Mouse (Mus musculus): ENCODE measurements around the gene Fam107a.
"Not testable (repeated sequence)": the region's sequence is repeated elsewhere in the genome, so short reads cannot be mapped to it uniquely, and the experiment has no call there.

Fam107a gene

GRCm38 (mm10) chr14:8316366-8317193 is 1.2 kb downstream of the Fam107a start:
- no peak for DNase-seq (ENCODE audit: low read depth, low spot score)

DNA sequence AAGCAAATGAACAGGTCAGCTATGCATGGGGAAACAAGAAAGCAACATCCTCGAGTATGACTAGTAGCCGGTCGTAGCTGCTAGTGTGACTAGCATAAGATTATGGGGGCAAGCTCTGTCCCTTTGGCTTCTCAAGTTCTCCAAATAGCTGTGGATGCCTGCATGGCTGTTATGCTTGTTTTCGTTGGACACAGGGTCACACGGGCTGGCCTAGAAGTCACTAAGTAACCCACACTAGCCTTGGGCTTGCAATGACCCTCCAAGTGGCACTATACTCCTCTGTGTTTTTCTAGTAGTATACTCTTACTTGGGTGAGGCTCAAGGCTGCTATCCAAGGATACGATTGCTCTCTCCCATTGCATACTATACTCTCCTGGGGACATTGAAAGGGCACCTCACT is 2.7 kb downstream of the Fam107a start:
- DNase-seq (ENCODE audit: low read depth, low spot score) = no peak

DNA sequence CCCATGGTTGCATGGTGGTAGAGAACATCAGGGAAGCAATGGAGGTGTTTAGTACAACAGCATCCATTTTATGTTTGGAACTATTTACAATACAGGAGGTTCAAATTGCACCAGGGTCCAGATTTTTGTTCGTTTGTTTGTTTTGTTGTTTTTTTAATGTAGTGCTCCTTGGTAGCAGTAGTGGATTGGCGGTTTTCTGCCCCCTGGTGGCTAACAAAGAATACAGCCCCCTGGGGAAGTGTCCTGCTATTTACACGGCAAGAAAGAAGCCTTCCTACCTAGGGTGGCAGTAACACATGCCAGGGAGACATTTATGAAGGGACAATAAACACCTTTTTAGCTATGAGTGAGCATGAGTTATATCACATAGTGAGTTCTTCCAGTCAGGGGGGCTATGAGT is 3.3 kb downstream of the Fam107a start:
- DNase-seq (ENCODE audit: low read depth, low spot score) = no peak

- no peak for DNase-seq (ENCODE audit: low read depth, low spot score)
These were observed 3.9 kb downstream of the Fam107a start for GRCm38 (mm10) chr14:8313877-8314276.

DNA sequence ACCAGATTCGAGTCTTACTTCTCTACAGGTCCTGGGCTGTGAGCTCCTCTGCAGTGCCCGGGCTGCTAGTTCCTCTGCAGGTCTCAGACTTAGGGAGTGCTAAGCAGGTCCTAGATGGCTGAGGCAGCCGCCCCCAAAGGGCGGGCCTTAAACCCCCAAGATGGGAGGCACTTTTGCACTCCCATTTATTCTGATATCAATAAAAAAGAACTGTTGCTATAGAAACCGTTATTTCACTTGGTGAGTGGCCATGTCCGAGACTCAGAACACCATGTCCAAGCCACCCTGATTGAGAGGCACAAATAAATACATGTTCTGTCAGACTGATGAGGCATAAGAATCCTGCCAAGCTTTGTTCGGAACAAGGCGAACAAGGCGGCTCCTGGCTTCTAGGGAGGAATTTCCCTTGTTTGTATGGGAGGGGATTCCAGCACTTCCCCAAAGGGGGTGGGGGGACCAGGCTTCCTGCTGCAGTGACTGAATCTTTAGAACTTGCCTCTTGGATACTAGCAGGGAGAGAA is 8.1 kb downstream of the Fam107a start:
- no peak for DNase-seq (ENCODE audit: low read depth, low spot score)

- no peak for DNase-seq (ENCODE audit: low read depth, low spot score)
These were observed 9.2 kb downstream of the Fam107a start for GRCm38 (mm10) chr14:8308650-8309049.

DNA sequence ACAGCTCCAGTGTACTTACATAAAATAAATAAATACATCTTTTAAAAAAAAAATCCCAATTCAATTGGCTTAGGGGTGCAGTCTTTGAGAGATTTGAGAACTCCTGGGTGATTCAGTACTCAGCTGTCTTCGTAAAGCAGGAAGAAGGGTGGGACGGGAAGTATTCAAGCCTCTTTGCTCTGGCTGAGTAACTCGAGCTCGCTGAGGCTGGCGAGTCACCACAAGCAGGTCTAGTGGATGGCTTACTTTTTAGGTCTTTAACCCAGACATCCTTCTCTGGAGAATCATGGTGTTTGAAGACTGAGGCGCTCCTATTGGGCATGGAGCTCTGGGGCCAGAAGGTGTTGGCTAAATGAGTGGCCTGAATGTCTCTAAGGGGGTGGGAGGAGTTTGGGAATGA is 10.9 kb downstream of the Fam107a start:
- DNase-seq (ENCODE audit: low read depth, low spot score) = no peak

- no peak for DNase-seq (ENCODE audit: low read depth, low spot score)
These were observed 12.8 kb downstream of the Fam107a start for GRCm38 (mm10) chr14:8305014-8305413.

DNA sequence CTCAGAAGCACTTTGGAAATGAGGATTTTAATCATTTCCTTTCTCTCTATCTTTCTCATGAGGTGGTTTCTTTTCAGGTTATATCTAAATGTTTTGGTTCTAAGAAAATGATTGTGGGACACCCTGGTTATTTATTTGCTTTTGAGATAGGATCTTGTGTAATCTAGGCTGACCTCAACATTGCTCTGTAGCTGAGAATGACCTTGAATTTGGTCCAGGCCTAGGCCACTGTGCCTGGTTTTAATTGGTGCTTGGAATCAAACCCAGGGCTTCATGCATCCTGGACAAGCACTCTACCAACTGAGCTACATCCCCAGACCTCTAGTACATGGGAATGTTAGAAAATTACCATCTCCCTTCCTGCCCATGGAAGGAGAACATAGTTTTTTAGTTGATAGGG is 13.7 kb downstream of the Fam107a start:
- no peak for DNase-seq (ENCODE audit: low read depth, low spot score)

- no peak for DNase-seq (ENCODE audit: low read depth, low spot score)
These were observed 15.1 kb downstream of the Fam107a start for GRCm38 (mm10) chr14:8302687-8303086.

GRCm38 (mm10) chr14:8300281-8300680 is 17.5 kb downstream of the Fam107a start:
- peak; percentile 12 for DNase-seq (ENCODE audit: low read depth, low spot score)

DNA sequence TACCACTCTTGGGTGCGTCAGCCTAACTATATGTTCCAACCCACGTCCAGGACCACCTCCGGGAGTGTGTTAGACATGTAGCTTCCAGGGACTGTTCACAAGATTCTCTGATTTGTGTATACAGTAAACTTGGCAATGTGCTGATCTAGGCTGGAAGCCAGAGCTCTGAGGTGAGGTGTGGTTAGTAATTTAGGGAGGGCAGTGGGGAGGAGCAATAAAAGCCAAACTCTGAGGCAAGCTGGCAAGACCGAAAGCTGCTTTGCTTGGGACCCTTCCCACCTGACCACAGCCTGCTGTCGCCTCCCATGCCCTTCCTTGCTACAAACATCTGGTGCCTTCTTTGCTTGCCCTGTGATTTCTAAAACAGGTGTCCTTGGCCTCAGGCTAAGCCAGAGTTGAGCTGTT is 19.9 kb downstream of the Fam107a start:
- DNase-seq (ENCODE audit: low read depth, low spot score) = no peak

GRCm38 (mm10) chr14:8294257-8294656 is 23.6 kb downstream of the Fam107a start:
- DNase-seq (ENCODE audit: low read depth, low spot score) = no peak

- peak; percentile 20 for DNase-seq (ENCODE audit: low read depth, low spot score)
These were observed 31.2 kb downstream of the Fam107a start for GRCm38 (mm10) chr14:8286595-8286994.

- no peak for DNase-seq (ENCODE audit: low read depth, low spot score)
These were observed 34.0 kb downstream of the Fam107a start for GRCm38 (mm10) chr14:8283784-8284183.

- not testable (repeated sequence) for DNase-seq (ENCODE audit: low read depth, low spot score)
These were observed 46.5 kb downstream of the Fam107a start for GRCm38 (mm10) chr14:8271281-8271680.

GRCm38 (mm10) chr14:8264378-8264777 is 53.4 kb downstream of the Fam107a start:
- DNase-seq (ENCODE audit: low read depth, low spot score) = no peak

GRCm38 (mm10) chr14:8262242-8262641 is 55.6 kb downstream of the Fam107a start:
- DNase-seq (ENCODE audit: low read depth, low spot score) = no peak

DNA sequence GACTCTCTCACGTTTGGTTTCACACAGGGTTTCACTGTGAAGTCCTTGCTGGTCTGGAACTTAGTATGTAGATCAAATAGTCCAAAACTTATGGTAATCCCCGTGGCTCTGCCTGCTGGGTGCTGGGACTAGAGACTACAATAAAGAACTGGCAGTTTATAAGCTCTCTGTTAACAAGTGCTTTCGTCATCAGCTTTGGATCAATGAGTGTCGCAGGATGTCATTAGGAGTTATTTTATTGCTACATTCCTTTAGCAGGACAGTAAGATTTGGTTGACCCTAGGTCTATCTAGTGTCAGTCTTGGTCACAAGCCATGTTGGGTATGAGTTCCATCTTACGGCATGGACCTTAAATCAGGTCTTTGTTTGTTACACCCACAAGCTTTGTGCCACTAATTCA is 57.6 kb downstream of the Fam107a start:
- no peak for DNase-seq (ENCODE audit: low read depth, low spot score)

- DNase-seq (ENCODE audit: low read depth, low spot score) = no peak
These were observed 58.7 kb downstream of the Fam107a start, which contains the start of gene Acox2 for GRCm38 (mm10) chr14:8259166-8259565. Gene Acox2 (minus strand): TSS chr14:8259353.

DNA sequence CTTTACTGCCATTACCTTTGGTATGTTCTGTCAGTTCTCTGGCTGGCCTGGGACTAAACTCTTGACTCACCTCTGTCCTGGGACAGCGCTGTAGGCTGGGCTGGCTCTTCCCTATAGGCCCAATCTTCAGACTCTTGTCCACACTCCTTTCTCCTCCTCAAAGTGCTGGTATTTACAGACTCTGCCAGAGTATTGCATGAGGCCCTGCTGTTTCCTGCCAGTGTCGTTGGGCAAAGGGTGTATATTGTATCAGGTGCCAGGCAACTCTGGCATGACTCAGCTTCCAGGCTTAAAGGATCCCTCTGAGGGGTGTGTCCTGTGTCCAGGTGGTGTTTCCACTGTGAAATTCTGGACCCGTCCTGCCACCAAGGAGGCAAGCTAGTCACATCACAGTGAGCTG is 59.1 kb downstream of the Fam107a start:
- no peak for DNase-seq (ENCODE audit: low read depth, low spot score)

- no peak for DNase-seq (ENCODE audit: low read depth, low spot score)
These were observed 59.5 kb downstream of the Fam107a start for GRCm38 (mm10) chr14:8258335-8258627.

GRCm38 (mm10) chr14:8257521-8258334 is 60.1 kb downstream of the Fam107a start:
- DNase-seq (ENCODE audit: low read depth, low spot score) = no peak

Data from c-Kit-negative CD71-positive TER-119-positive erythroid progenitor cells, embryonic 14.5 days (primary cell).